Mouse (Mus musculus) testis, adult 2 months (tissue): ENCODE results near the gene Mul1.

Experiments
- CTCF ChIP-seq: fragments of 200-500 bp; IDR thresholded peaks from 2 replicates; pipeline ENCODE4 v1.5.1; 2012; ENCODE audit warnings: low read depth, mild to moderate bottlenecking, inconsistent platforms, low read length, moderate library complexity; ENCODE audit not compliant: control insufficient read depth, insufficient read depth, insufficient replicate concordance
- POLR2A ChIP-seq: fragments of 200-500 bp; IDR thresholded peaks from 2 replicates; pipeline ENCODE4 v1.6.1; 2012; ENCODE audit warnings: low read depth, mild to moderate bottlenecking, inconsistent platforms, low read length, moderate library complexity; ENCODE audit not compliant: control insufficient read depth

DNA sequence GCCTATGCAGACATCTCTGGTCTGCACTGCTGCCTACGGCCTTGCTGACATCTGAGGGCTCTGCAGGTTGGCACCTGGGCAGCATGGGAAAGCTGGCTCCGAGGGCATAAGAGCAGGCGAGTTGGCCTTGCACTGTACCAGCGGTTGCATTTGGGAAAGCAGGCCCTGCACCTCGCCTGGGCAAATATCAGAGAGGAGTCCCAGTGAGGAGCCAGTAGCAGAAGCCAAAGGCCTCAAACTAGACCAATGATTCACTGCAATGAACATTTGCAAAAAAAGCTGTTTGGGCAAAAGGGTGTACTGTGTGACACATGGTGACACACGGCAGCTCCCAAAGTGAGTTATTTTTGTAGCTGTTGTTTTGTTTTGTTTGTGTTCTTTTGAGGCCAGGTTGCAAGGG lies 9.4 kb upstream of the Mul1 start:
- TF ChIP-seq POLR2A (no peak), CTCF (no peak)
